Mouse (Mus musculus) embryonic facial prominence, embryonic 12.5 days (tissue): ENCODE measurements around the gene Fam184b. TPM values are rescaled to one million over a fixed set of nuclear protein-coding genes. Genes with fewer than 3 reads are reported as not detected.
A peak's percentile ranks its signal among the peaks of the same experiment; 100 is the strongest.
"Not testable (repeated sequence)": the region's sequence is repeated elsewhere in the genome, so short reads cannot be mapped to it uniquely, and the experiment has no call there.

Experiments
- ATAC-seq: fragments of 200-750 bp; cut with Nextera tagmentation; 2 replicates; pipeline ENCODE4 v1.8.0; 2017; ENCODE audit not compliant: insufficient number of reproducible peaks, insufficient read depth, low FRiP score, low TSS enrichment
- H3K27ac ChIP-seq: fragments of 300-500 bp; sonication (generic); 2 replicates; pipeline ENCODE4 v1.5.1; 2016; ENCODE audit warnings: mild to moderate bottlenecking
- H3K27me3 ChIP-seq: fragments of 300-500 bp; sonication (generic); 2 replicates; pipeline ENCODE4 v1.6.1; 2016; ENCODE audit warnings: mild to moderate bottlenecking, moderate library complexity
- H3K36me3 ChIP-seq: fragments of 300-500 bp; sonication (generic); 2 replicates; pipeline ENCODE4 v1.6.1; 2016; ENCODE audit warnings: mild to moderate bottlenecking
- H3K4me1 ChIP-seq: fragments of 300-500 bp; sonication (generic); 2 replicates; pipeline ENCODE4 v1.6.1; 2016
- H3K4me2 ChIP-seq: fragments of 300-500 bp; sonication (generic); replicated peaks from 2 replicates; pipeline ENCODE4 v1.6.1; 2016; ENCODE audit warnings: mild to moderate bottlenecking, moderate library complexity
- H3K4me3 ChIP-seq: fragments of 300-500 bp; sonication (generic); 2 replicates; pipeline ENCODE4 v1.5.1; 2016; ENCODE audit warnings: mild to moderate bottlenecking
- H3K9ac ChIP-seq: fragments of 300-500 bp; sonication (generic); 2 replicates; pipeline ENCODE4 v1.6.1; 2016; ENCODE audit warnings: mild to moderate bottlenecking, moderate library complexity
- H3K9me3 ChIP-seq: fragments of 300-500 bp; sonication (generic); 2 replicates; pipeline ENCODE4 v1.6.1; 2016; ENCODE audit warnings: mild to moderate bottlenecking, moderate library complexity
- WGBS: fragments of 180-500 bp; shearing (Covaris S2); methylation state at CpG from one replicate; pipeline ENCODE4 v1.1.7; 2016; 5-methylcytosine and 5-hydroxymethylcytosine counted together
- polyA plus RNA-seq: library from polyadenylated mRNA; unstranded; fragments of >200 nt; fragmentation: Nextera tagmentation; extraction: Ambion mirVana; gene quantifications from 2 replicates; pipeline ENCODE4 v1.2.1, GENCODE M21; 2016

Gene Fam184b
- polyA plus RNA-seq, 1 experiment from 2014 or later: 1.1 TPM

DNA sequence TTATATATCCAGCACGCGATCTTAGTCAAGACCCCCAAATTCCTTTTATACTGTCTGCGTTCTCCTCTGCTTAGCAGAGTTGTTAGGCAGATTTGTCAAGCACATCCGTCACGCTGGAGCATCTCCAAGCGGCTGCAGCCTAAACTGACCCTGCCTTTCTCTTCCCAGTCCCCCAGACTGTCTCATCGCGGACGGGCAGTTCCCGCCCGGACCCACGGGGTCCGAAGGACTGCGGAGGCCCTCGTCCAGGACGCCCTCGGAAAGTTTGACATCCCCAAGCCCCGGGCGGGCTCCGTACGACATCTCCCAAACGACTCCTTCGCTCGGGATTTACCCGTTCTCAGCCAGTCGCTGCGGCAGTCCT is 29.8 kb upstream of the Fam184b start:
- H3K9me3 ChIP-seq: no peaks in the 10 kb centered on the region
- no peaks in the 10 kb centered on the region for H3K27me3 ChIP-seq
- under 1% methylated on average over 27 of the region's 27 CpGs for WGBS
- H3K4me1 ChIP-seq: peaks cover 6% of the 10 kb centered on the region
- peak overlapping the region; percentile 79 for H3K9ac ChIP-seq
- H3K27ac ChIP-seq: peak overlapping the region; percentile 86
- ATAC-seq: peak; percentile 80
- H3K4me3 ChIP-seq: peak overlapping the region; percentile 82
- H3K36me3 ChIP-seq: no peaks in the 10 kb centered on the region
- H3K4me2 ChIP-seq: peak overlapping the region; percentile 71

DNA sequence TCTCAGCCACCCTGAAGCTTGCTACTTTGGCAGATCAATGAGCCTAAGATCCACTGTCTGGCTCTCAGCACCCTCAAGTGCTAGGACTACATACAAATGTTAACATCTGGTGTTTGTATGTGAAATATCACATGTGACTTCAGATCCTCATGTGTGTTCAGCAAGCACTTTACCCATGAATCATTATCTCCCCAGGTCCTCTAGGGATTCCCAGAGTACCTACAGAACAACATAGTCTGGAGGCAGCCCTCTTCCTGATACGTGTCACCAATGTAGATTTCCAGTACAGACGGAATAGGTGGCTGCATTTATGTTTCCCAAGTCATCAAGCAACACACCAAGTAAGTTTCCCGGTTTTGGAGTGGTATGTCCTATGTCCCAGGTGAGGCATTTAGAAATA is 29.4 kb upstream of the Fam184b start:
- Histone ChIP-seq H3K9ac (peak overlapping the region; percentile 79), H3K4me1 (peaks cover 6% of the 10 kb centered on the region), H3K27ac (peak overlapping the region; percentile 86), H3K4me3 (peak overlapping the region; percentile 82), H3K36me3 (no peaks in the 10 kb centered on the region), H3K4me2 (peak overlapping the region; percentile 71), H3K9me3 (no peaks in the 10 kb centered on the region), H3K27me3 (no peaks in the 10 kb centered on the region)
- no peak for ATAC-seq
- 6% methylated on average over 3 of the region's 3 CpGs for WGBS

DNA sequence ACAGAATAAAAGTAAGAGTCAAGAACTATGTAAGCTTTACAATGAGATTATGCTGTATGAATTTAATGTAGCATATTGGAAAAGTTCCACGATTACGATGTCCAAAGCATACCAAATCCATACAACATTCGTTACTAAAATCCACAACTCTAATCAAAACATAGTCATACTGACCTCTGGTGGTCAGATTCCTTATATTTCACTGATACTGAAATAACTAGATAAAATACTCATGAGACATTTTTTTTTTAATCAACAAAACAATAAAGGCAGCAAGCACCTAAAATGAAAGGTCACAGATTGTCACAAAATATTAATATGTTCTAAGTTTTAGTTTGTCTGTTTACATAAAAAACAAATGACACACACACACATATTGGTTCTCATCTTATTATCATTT is 28.9 kb upstream of the Fam184b start:
- peak overlapping the region; percentile 71; the same call in 1 of the 2 replicates for H3K4me2 ChIP-seq
- no peak overlapping the region for H3K27ac ChIP-seq
- H3K9ac ChIP-seq: no peak overlapping the region
- no peaks in the 10 kb centered on the region for H3K9me3 ChIP-seq
- peaks cover 6% of the 10 kb centered on the region for H3K4me1 ChIP-seq
- ATAC-seq: no peak
- WGBS: 21% methylated on average over 3 of the region's 3 CpGs
- H3K36me3 ChIP-seq: no peaks in the 10 kb centered on the region
- H3K4me3 ChIP-seq: no peak overlapping the region; the same call in 1 of the 2 replicates
- no peaks in the 10 kb centered on the region for H3K27me3 ChIP-seq

DNA sequence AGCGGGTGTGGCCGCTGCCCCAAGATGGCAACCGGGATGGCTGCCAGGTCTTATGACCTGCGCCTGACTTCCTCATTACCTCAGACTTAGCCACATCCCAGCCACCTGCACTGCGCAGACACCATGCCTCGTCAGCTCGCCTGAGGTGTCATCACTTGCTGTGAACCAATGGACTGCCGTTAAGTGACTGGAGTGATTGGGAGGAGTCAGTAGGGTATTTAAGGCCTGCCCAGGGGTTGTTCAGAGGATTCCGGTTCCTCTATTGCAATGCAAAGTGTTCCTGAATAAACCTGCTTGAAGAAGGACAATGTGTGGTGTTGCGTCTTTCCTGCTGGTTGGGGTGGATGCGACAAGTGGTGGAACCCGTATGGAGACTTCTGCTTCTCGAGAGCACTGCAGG is 19.0 kb upstream of the Fam184b start:
- not testable (repeated sequence) for H3K27me3 ChIP-seq, H3K27ac ChIP-seq, H3K36me3 ChIP-seq, H3K4me1 ChIP-seq, ATAC-seq, H3K9ac ChIP-seq, H3K9me3 ChIP-seq, H3K4me3 ChIP-seq, H3K4me2 ChIP-seq
- WGBS: 95% methylated on average over 13 of the region's 13 CpGs

DNA sequence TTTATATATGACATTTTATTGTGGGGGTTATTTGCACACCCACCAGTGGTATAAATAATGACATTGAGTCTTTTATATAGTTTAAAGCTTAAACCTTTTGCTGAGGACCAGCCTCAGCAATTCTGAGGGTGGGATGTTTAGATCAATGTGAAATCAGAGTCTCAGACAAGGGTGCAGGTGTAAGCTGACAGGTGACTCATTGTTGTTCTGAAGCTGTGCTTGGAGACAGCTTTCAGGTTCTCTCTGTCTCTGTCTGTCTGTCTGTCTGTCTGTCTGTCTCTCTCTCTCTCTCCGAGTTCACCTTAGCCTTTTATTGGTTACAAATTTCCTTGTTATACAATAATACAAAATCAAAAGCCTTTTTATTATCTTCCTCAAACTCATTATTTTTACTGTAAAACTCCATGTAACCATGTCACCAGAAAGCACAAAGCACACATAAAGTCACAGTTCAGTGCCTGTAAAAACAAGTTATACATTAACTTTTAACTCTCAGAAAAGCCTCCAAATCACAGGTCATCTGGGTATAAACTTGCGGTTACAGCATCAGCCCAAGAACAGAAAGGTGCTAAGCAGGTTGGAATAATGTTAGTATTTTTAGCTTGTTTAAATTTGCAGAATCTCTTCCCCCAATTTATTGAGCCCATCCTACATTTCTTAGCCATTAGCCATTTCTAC is 11.8 kb upstream of the Fam184b start:
- Histone ChIP-seq H3K9me3 (no peaks in the 10 kb centered on the region), H3K27ac (no peak overlapping the region), H3K4me3 (no peak overlapping the region), H3K9ac (no peak overlapping the region), H3K4me2 (no peak overlapping the region), H3K4me1 (no peaks in the 10 kb centered on the region), H3K27me3 (no peaks in the 10 kb centered on the region), H3K36me3 (no peaks in the 10 kb centered on the region)
- no peak for ATAC-seq
- WGBS: 91% methylated on average over 2 of the region's 2 CpGs

DNA sequence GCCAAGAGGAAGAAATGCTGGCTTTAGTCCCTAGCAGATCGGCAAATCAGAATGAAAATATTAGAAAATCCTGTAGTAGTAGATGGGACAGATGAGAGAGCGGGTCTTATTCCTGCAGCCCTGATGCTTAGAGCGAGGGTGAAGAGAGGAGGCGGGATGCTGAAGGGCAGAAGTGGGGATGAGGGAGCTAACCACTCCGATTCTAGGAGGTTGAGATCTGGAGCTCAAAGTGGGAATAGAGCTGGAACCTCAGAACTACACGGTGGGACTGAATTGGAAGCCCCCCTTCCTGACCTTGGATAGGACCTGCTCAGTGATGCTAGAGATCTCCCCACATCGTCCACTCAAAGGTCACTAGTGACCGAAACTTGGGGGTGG is 290 bp upstream of the Fam184b start:
- 3% methylated on average over 8 of the region's 8 CpGs for WGBS
- H3K4me1 ChIP-seq: no peaks in the 10 kb centered on the region
- no peak for ATAC-seq
- H3K27ac ChIP-seq: no peak overlapping the region
- peaks cover 5% of the 10 kb centered on the region; the same call in 1 of the 2 replicates for H3K27me3 ChIP-seq
- H3K9ac ChIP-seq: peak overlapping the region; percentile 47; the same call in 1 of the 2 replicates
- H3K9me3 ChIP-seq: no peaks in the 10 kb centered on the region
- peak overlapping the region; percentile 96 for H3K4me2 ChIP-seq
- no peaks in the 10 kb centered on the region for H3K36me3 ChIP-seq
- H3K4me3 ChIP-seq: peak overlapping the region; percentile 58

DNA sequence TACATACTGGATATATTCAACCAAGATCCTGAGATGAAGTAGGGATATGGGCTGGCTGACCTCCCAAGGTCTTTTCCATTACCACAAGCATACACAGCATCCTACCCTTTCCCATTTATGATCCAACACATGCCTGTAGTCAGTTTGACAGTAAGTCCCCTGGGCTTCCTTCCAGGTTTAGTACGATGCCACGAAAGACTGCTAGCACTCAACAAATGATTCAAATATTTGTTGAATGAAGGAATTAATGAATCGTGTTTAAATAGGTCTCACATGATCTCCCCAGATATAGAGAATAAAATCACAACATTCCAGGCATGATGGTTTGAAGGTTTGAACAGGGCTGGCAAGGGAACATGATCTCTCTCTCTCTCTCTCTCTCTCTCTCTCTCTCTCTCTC is 1.0 kb downstream of the Fam184b start:
- no peak for ATAC-seq
- H3K4me3 ChIP-seq: no peak overlapping the region; the same call in 1 of the 2 replicates
- peak overlapping the region; percentile 96 for H3K4me2 ChIP-seq
- H3K27me3 ChIP-seq: peaks cover 5% of the 10 kb centered on the region; the same call in 1 of the 2 replicates
- no peaks in the 10 kb centered on the region for H3K4me1 ChIP-seq
- no peak overlapping the region for H3K27ac ChIP-seq
- 55% methylated on average over 3 of the region's 3 CpGs for WGBS
- no peaks in the 10 kb centered on the region for H3K36me3 ChIP-seq
- H3K9me3 ChIP-seq: no peaks in the 10 kb centered on the region
- no peak overlapping the region for H3K9ac ChIP-seq

DNA sequence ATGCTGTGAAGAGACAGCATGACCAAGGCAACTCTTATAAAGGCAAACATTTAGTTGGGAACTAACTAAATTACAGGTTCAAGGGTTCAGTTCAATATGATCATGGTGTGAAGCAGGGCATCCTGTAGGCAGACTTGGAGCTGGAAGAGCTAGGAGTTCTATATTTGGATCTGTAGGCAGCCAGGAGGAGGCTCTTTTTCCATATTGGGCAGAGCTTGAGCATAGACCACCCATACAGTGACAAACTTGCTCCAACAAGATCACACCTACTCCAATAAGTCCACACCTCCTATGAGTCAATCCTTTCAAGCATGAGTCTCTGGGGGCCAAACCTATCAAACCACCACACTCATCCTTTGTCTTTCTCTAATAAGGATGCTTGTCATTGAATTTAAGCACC is 9.9 kb downstream of the Fam184b start:
- Histone ChIP-seq H3K9me3 (peaks cover 7% of the 10 kb centered on the region; the same call in 1 of the 2 replicates), H3K36me3 (no peaks in the 10 kb centered on the region), H3K27ac (no peak overlapping the region), H3K27me3 (no peaks in the 10 kb centered on the region), H3K4me2 (no peak overlapping the region), H3K4me3 (no peak overlapping the region), H3K4me1 (no peaks in the 10 kb centered on the region), H3K9ac (no peak overlapping the region)
- no peak for ATAC-seq

DNA sequence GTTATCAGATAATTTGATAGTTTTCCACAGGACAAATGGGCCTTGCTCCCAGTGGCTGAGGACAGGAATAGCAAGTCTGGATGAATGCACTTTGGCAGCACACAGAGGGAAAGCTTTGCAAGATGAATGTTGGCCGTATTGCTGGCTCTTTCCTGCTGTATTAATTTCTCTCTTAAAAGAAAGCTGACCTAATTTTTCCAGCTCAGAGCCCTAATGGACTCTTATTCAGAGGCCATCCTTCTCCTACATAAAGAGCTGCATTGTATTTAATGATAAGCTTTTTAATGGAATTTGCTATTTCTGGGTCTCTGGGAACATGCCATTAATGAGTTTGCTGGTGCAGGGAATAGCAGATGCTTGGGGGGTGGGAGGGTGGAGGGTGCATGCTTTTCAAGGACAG is 11.6 kb downstream of the Fam184b start:
- peaks cover 7% of the 10 kb centered on the region; the same call in 1 of the 2 replicates for H3K9me3 ChIP-seq
- no peaks in the 10 kb centered on the region for H3K27me3 ChIP-seq
- no peaks in the 10 kb centered on the region for H3K36me3 ChIP-seq
- H3K4me1 ChIP-seq: no peaks in the 10 kb centered on the region
- no peak overlapping the region for H3K4me2 ChIP-seq
- H3K4me3 ChIP-seq: no peak overlapping the region
- no peak overlapping the region for H3K27ac ChIP-seq
- WGBS: 71% methylated on average over 1 of the region's 1 CpGs
- no peak overlapping the region for H3K9ac ChIP-seq
- no peak for ATAC-seq

DNA sequence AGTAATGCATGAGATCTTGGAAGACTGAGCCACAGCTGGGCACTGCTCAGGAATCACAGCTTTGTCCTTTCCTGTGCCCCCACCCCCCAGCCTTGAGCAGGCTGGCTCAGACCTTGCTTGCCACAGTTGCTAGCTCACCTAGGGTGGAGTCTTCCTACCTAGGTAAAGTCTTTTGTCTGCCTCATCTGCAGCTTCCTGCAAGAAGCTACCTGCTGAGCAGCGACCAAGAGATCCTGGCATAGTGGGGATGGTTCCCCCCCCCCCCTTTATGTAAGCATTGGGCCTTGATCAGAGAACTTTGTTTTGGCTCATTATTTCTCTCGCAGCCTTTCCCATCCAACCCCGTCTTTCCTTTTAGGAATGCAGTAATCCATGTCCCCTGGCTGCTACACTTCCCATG is 17.9 kb downstream of the Fam184b start:
- Histone ChIP-seq H3K27me3 (no peaks in the 10 kb centered on the region), H3K27ac (no peak overlapping the region), H3K9me3 (peaks cover 7% of the 10 kb centered on the region; the same call in 1 of the 2 replicates), H3K4me3 (no peak overlapping the region), H3K4me1 (no peaks in the 10 kb centered on the region), H3K36me3 (no peaks in the 10 kb centered on the region), H3K4me2 (no peak overlapping the region), H3K9ac (no peak overlapping the region)
- ATAC-seq: no peak
- WGBS: 35% methylated on average over 3 of the region's 3 CpGs

DNA sequence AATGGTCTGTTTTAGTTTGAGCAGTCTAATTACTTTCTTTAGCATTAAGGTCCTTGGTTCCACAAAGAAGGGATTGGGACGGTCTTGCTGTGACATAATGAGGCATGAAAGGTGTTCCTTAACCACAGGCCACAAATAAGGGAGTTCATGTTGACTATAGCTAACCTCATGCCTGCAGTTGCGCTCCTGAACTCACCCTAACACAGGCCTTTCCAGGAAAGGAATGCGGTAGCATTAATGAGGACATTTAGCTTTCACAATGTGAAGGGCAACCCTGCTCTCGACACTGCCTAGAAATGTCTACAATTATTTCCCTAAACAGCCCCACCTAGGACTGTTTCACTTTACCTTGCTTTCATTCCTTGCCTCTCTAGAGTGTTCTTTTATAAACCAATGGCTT is 40.4 kb downstream of the Fam184b start:
- Histone ChIP-seq H3K4me1 (no peaks in the 10 kb centered on the region), H3K4me2 (no peak overlapping the region), H3K9me3 (no peaks in the 10 kb centered on the region), H3K9ac (no peak overlapping the region), H3K27ac (no peak overlapping the region), H3K4me3 (no peak overlapping the region), H3K27me3 (no peaks in the 10 kb centered on the region), H3K36me3 (no peaks in the 10 kb centered on the region)
- 64% methylated on average over 4 of the region's 4 CpGs for WGBS
- no peak for ATAC-seq

DNA sequence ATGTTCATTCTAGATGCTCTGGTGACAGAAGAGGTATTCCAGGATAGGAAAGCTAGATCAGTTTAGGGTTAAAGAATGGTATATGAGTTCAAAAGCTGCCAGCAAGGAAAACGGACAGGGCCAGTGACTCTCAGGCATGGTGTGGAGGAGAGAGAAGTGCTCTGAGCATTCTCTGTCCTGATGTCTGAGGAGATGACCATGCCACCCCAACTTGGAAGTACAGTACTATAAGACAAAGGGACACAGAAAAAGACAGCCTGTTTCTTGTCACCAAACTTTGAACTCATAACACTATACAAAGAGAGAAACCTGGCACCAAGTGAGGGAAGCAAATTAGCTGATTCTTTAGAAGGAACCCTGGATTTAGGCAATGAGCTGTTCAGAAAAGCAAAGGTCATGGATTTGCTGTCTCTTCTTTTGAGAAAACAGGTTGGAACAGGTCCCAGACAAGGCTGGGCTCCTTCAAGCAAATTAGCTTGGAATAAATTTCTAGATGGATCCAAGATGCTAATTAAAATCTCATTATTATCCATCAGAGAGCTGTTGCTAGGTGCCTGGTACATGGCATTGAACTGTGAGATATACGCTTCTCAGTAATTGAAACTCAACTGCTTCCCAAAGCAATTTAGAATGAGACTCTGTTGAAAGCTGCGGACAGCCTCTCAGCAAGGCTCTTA is 43.9 kb downstream of the Fam184b start:
- H3K4me1 ChIP-seq: no peaks in the 10 kb centered on the region
- ATAC-seq: no peak
- no peaks in the 10 kb centered on the region for H3K27me3 ChIP-seq
- no peaks in the 10 kb centered on the region for H3K36me3 ChIP-seq
- H3K4me3 ChIP-seq: no peak overlapping the region
- H3K27ac ChIP-seq: no peak overlapping the region
- no peak overlapping the region for H3K4me2 ChIP-seq
- H3K9me3 ChIP-seq: no peaks in the 10 kb centered on the region
- WGBS: 76% methylated on average over 3 of the region's 3 CpGs
- H3K9ac ChIP-seq: no peak overlapping the region
